In genomic region chr7:78643667-78644066, GRCm38 (mm10) we compare ENCODE assay signal across 12 mouse cellular contexts.
DNase-seq lines count a peak whose midpoint lies in the region; ATAC-seq lines count a peak whose summit lies in the region.
"Had no signal": no experiment of that assay in that cellular context is flagged by ENCODE, and none has a peak within 500 bp of the region (broad histone marks: within the 10 kb centered on the region; RNA-seq: fewer than 3 reads in every experiment).

No protein-coding gene starts in this region.

- H3K36me3 ChIP-seq in splenic B cell, adult 2 months (ENCODE audit: control insufficient read depth, insufficient read depth, low read length, poor library complexity, severe bottlenecking): no peaks in the 10 kb centered on the region

- intact Hi-C loops in left cerebral cortex, postnatal 4 days (cut with DNase I): no loop called here
- intact Hi-C loops in left cerebral cortex, postnatal 10 days (cut with DNase I): no loop called here

- ATAC-seq in monocyte, adult 5-6 weeks (replicated peaks; ENCODE audit: insufficient number of reproducible peaks, low FRiP score, low TSS enrichment, poor library complexity, severe bottlenecking): no peak
- no peak for ATAC-seq in frontal cortex, adult (ENCODE audit: low TSS enrichment)
- ATAC-seq: forebrain, embryonic 13.5 days had no signal

- DNase-seq in adrenal gland, postnatal 10 days: peak; percentile 29
- no peak for DNase-seq in adrenal gland, adult 8-10 months
- peak; percentile 13 for DNase-seq in left cerebral cortex, postnatal 4 days
- no peak for DNase-seq in left cerebral cortex, postnatal 10 days (ENCODE audit: extremely low spot score in 1 of 2, low spot score in 2 of 2)
- DNase-seq in R1 (ENCODE audit: low read depth, low spot score): peak; percentile 46
- peak; percentile 7 for DNase-seq in splenic B cell, adult 2 months (ENCODE audit: low read depth, low spot score)
- DNase-seq: cerebellum, adult 11-12 months; heart, postnatal 14 days; lung, embryonic 14.5 days had no signal

- H3K27me3 ChIP-seq in splenic B cell, adult 2 months (ENCODE audit: control insufficient read depth, insufficient read depth, low read length, poor library complexity, severe bottlenecking): no peaks in the 10 kb centered on the region
- H3K27me3 ChIP-seq: forebrain, embryonic 13.5 days had no signal

Comparison
In these comparisons a context has a peak if more than half of its experiments do, and no peak if none do; other contexts are left out.
1. DNase-seq: peak in adrenal gland, postnatal 10 days (single experiment), left cerebral cortex, postnatal 4 days (single experiment), R1 (single experiment) and splenic B cell, adult 2 months (single experiment); none in adrenal gland, adult 8-10 months (single experiment) and left cerebral cortex, postnatal 10 days (0 of 2).